Mouse (Mus musculus): ENCODE measurements around the gene Arhgap28. TPM values are rescaled to one million over a fixed set of nuclear protein-coding genes. Genes with fewer than 3 reads are reported as not detected.

Arhgap28 gene
- polyA plus RNA-seq, 1 experiment, result 0.28 TPM

DNA sequence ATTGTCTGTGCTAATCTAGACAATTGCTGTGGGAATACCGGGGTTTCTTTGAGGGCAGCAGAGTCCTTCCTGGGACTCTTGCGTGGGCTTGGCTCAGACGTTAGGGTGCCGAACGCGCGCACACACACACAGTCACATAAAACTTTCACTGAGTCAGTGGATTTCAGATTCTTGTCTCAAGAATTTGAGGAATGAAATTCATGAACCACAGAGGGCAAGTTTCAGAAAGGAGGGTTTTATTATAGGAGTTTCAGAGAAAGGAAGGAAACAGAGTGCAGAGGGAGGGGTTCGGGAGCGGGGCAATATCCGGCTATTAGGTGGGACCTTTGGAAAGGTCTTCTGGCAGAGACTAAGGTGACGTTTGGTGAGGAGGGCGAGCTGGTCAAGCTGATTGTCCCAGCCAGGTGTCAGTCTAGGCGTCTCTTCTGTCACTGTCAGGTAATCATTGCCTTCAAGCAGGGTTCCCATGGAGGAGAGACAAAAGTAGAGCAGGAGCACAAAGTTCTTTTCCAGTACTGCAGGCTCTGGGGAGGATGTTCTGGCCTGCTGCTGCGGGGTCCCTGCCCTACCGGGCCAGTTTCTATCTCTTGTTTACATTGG, 15.6 kb upstream of the Arhgap28 start:
- TF ChIP-seq POLR2A (IDR thresholded peaks at IDR 0.05; ENCODE audit: borderline replicate concordance, insufficient read depth, low read length), result no peak
- TF ChIP-seq CTCF (IDR thresholded peaks at IDR 0.05; ENCODE audit: borderline replicate concordance, insufficient read depth, low read depth, low read length), result no peak
- WGBS, result 77% methylated on average over 15 of the region's 15 CpGs

DNA sequence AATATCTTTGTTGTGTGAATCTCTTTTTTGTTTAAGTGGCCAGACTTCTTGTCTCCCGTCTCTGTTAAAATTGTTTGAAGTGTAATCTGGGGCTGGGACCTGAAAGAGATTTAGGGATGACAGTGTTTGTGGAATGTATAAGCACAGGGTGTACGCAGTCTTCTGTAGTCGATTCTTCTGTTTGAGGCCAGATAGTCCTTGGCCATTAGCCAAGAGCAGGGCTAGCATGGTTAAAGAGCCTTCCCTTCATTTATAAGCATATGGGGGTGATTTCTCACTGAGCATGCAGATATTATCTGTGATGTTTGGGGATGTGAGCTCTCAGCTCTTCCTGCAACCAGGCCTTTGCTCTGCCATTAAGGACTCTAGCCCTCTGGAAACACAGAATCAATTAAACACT, 13.2 kb upstream of the Arhgap28 start:
- no peak overlapping the region for H3K27ac ChIP-seq (ENCODE audit: insufficient read depth, low read length)
- 64% methylated on average over 3 of the region's 3 CpGs for whole genome bisulfite sequencing
- H3K4me3 ChIP-seq (replicated peaks; ENCODE audit: insufficient read depth, low read depth, low read length), result no peak overlapping the region
- DNase-seq, result no peak
- H3K27me3 ChIP-seq (ENCODE audit: control insufficient read depth, insufficient read depth, low read length), result no peaks in the 10 kb centered on the region
- TF ChIP-seq CTCF (IDR thresholded peaks at IDR 0.05; ENCODE audit: borderline replicate concordance, insufficient read depth, low read depth, low read length), result no peak
- no peak for TF ChIP-seq POLR2A (IDR thresholded peaks at IDR 0.05; ENCODE audit: borderline replicate concordance, insufficient read depth, low read length)
- H3K4me1 ChIP-seq (ENCODE audit: control insufficient read depth, insufficient read depth, low read length), result no peaks in the 10 kb centered on the region

More for the DNA sequence above, 15.6 kb upstream of the Arhgap28 start:
- no peak overlapping the region for H3K4me3 ChIP-seq (replicated peaks; ENCODE audit: insufficient read depth, low read depth, low read length)
- DNase-seq, result no peak
- H3K27me3 ChIP-seq (ENCODE audit: control insufficient read depth, insufficient read depth, low read length), result no peaks in the 10 kb centered on the region
- H3K27ac ChIP-seq (ENCODE audit: insufficient read depth, low read length), result no peak overlapping the region
- H3K4me1 ChIP-seq (ENCODE audit: control insufficient read depth, insufficient read depth, low read length), result no peaks in the 10 kb centered on the region

DNA sequence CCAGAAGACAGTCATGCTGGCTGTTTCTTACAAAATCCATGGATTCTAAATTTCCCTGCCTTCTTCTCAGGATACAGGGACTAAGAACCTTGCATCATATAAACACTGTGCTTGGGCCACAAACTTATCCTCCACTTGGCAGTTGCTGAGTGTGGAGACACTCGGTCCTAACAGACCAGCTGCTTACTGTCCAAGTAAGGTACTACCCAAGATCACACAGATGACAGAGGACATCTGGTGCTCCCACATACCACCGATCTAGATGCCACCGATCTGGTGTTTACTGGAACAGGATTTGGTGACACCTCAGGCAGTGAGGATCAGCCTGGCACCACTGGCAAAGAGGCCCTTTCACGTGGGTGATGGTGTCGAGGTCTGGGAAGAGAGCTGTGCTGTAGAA, 7.7 kb upstream of the Arhgap28 start:
- DNase-seq, result no peak
- no peak overlapping the region for H3K4me3 ChIP-seq (replicated peaks; ENCODE audit: insufficient read depth, low read depth, low read length)
- no peak overlapping the region for H3K27ac ChIP-seq (ENCODE audit: insufficient read depth, low read length)
- H3K27me3 ChIP-seq (ENCODE audit: control insufficient read depth, insufficient read depth, low read length), result no peaks in the 10 kb centered on the region
- no peaks in the 10 kb centered on the region for H3K4me1 ChIP-seq (ENCODE audit: control insufficient read depth, insufficient read depth, low read length)
- WGBS, result 58% methylated on average over 5 of the region's 5 CpGs
- no peak for TF ChIP-seq CTCF (IDR thresholded peaks at IDR 0.05; ENCODE audit: borderline replicate concordance, insufficient read depth, low read depth, low read length)
- TF ChIP-seq POLR2A (IDR thresholded peaks at IDR 0.05; ENCODE audit: borderline replicate concordance, insufficient read depth, low read length), result no peak

DNA sequence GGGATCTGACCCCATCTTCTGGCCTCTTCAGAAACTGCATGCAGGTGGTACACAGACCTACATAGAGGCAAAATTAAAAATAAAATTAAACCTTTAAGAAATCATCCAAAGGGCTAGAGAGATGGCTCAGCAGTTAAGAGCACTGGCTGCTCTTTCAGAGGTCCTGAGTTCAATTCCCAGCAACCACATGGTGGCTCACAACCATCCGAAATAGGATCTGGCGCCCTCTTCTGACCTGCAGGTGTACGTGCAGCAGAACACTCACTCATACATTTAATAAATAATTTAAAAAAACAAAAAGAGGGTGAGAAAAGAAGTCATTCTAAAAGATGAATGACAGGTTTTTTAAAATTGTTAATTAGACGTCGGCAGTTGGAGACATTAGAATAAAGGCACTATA, 6.1 kb upstream of the Arhgap28 start:
- Histone ChIP-seq H3K4me3 (replicated peaks; ENCODE audit: insufficient read depth, low read depth, low read length) (no peak overlapping the region), H3K27ac (ENCODE audit: insufficient read depth, low read length) (no peak overlapping the region), H3K27me3 (ENCODE audit: control insufficient read depth, insufficient read depth, low read length) (no peaks in the 10 kb centered on the region), H3K4me1 (ENCODE audit: control insufficient read depth, insufficient read depth, low read length) (no peaks in the 10 kb centered on the region)
- TF ChIP-seq CTCF (IDR thresholded peaks at IDR 0.05; ENCODE audit: borderline replicate concordance, insufficient read depth, low read depth, low read length), result no peak
- TF ChIP-seq POLR2A (IDR thresholded peaks at IDR 0.05; ENCODE audit: borderline replicate concordance, insufficient read depth, low read length), result no peak
- no peak for DNase-seq
- WGBS, result 90% methylated on average over 5 of the region's 5 CpGs

DNA sequence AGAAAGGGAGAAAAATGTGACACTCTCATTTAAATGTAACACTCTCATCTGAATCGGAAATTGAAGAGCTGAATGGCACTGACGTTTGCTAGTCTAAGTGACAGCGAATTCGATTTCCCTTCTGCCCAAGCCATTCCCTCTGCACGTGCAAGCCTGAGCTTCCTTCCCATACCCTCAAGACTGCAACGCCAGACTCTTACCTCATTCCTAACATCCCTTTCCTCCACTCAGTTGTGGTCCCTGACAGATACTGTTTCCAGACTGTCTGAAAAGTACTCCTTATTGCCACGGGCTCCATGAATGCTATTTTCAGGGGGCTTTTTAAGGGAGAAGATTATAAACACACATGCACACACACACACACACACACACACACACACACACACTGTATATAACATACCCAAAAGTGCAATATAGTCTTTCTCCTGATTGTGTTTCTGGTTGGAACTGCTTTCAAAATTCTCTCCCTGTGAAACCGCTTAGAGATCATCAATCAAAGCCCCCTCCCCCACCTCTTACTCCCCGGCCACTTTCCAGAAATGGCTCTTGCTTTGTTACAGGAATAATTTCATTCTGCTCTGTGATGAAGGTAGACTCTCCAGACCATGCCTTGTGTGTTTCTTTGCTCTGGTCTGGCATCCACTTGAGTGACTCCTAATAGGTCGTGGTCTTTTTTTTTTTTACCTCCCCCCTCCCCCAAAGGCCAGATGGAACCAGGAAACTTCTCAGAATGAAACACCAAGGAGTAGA, 836 bp upstream of the Arhgap28 start:
- Histone ChIP-seq H3K27ac (ENCODE audit: insufficient read depth, low read length) (no peak overlapping the region), H3K27me3 (ENCODE audit: control insufficient read depth, insufficient read depth, low read length) (no peaks in the 10 kb centered on the region; the same call in 1 of the 2 replicates), H3K4me3 (replicated peaks; ENCODE audit: insufficient read depth, low read depth, low read length) (no peak overlapping the region), H3K4me1 (ENCODE audit: control insufficient read depth, insufficient read depth, low read length) (no peaks in the 10 kb centered on the region)
- WGBS, result 8% methylated on average over 10 of the region's 10 CpGs
- no peak for TF ChIP-seq POLR2A (IDR thresholded peaks at IDR 0.05; ENCODE audit: borderline replicate concordance, insufficient read depth, low read length)
- TF ChIP-seq CTCF (IDR thresholded peaks at IDR 0.05; ENCODE audit: borderline replicate concordance, insufficient read depth, low read depth, low read length), result no peak
- DNase-seq, result no peak

DNA sequence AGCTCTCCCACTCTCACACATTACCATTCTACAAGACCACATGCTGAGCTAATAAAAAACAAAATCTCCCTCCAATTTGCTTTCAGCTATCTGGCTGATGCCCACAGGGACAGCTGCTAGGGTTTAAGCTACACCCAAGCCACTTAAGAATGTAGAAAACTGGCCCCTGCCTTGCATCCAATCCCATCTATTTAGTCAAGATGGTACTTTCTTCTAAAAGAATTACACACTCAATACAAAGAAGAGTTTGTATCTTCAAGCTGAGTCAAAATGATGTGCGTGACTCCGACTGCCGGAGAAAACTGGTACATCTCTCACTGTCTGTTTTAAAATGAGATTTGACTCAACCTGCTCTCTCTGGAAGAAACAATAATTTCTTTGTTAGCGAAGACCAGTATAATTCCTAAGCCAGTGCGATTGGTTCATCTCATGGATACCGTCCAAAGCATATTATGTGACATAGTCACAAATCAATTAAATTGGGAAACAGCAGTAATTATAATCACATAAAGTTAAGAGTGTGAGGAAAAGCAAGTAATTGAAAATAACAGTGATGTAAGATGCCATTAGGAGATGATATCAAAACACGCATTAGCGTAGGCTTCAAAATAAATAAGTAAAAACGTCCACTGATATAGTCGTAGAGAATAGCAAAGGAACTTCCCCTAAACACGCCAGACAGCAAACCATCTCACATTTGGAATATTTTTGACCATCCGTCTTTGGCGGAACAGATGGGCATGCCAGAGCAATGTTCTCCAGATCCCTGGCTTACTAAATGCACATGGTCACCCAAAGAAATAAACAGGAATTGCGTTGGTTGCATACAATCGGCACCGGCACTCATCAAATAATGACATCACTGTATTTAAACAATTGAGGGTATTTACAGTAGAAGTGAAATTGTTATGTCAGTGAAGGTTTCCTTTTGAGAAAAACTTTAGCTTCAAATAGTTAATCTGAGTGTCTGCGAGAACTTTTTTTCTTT, 1.0 kb downstream of the Arhgap28 start:
- TF ChIP-seq CTCF (IDR thresholded peaks at IDR 0.05; ENCODE audit: borderline replicate concordance, insufficient read depth, low read depth, low read length) (no peak), POLR2A (IDR thresholded peaks at IDR 0.05; ENCODE audit: borderline replicate concordance, insufficient read depth, low read length) (no peak)
- DNase-seq, result no peak
- H3K4me1 ChIP-seq (ENCODE audit: control insufficient read depth, insufficient read depth, low read length), result no peaks in the 10 kb centered on the region
- no peak overlapping the region for H3K27ac ChIP-seq (ENCODE audit: insufficient read depth, low read length)
- H3K4me3 ChIP-seq (replicated peaks; ENCODE audit: insufficient read depth, low read depth, low read length), result no peak overlapping the region
- H3K27me3 ChIP-seq (ENCODE audit: control insufficient read depth, insufficient read depth, low read length), result no peaks in the 10 kb centered on the region; the same call in 1 of the 2 replicates
- 10% methylated on average over 17 of the region's 17 CpGs for WGBS

DNA sequence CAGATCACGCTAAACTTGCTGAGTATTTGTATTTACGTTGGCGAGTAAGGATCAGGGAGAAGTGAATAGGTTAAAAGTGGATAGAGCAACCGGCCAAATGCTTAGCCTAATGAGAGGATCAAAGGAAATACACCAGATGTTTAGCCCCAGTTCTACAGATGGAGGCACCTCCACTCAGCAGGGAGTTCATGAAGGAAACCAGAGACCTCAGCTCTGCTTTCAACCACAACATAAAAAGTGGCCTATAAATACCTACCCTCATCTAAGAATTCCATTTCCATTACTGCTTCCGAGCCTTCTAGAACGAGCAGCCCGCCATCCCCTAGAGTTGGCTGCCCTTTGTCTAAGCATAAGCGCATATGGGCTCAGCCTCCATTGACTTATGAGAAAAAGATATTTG, 4.1 kb downstream of the Arhgap28 start:
- no peak for DNase-seq
- H3K27ac ChIP-seq (ENCODE audit: insufficient read depth, low read length), result no peak overlapping the region
- 81% methylated on average over 8 of the region's 8 CpGs for WGBS
- H3K4me1 ChIP-seq (ENCODE audit: control insufficient read depth, insufficient read depth, low read length), result no peaks in the 10 kb centered on the region
- H3K27me3 ChIP-seq (ENCODE audit: control insufficient read depth, insufficient read depth, low read length), result no peaks in the 10 kb centered on the region; the same call in 1 of the 2 replicates
- TF ChIP-seq POLR2A (IDR thresholded peaks at IDR 0.05; ENCODE audit: borderline replicate concordance, insufficient read depth, low read length) (no peak), CTCF (IDR thresholded peaks at IDR 0.05; ENCODE audit: borderline replicate concordance, insufficient read depth, low read depth, low read length) (no peak)
- no peak overlapping the region for H3K4me3 ChIP-seq (replicated peaks; ENCODE audit: insufficient read depth, low read depth, low read length)

Measured in cerebellum, adult 2 months (tissue).